Mouse (Mus musculus) midbrain, embryonic 11.5 days (tissue): ENCODE data around the gene Fbxl17. TPM values are rescaled to one million over a fixed set of nuclear protein-coding genes. Genes with fewer than 3 reads are reported as not detected.

Experiments
- ATAC-seq: fragments of 200-750 bp; cut with Nextera tagmentation; 2 replicates; pipeline ENCODE4 v1.8.0; 2017; ENCODE audit warnings: moderate TSS enrichment, moderate library complexity; ENCODE audit not compliant: low FRiP score
- DNase-seq: peaks from one replicate; pipeline ENCODE4 v3.0.0; 2015; ENCODE audit warnings: low spot score; ENCODE audit errors: missing footprints
- H3K27ac ChIP-seq: fragments of 300-500 bp; sonication (generic); 2 replicates; pipeline ENCODE4 v1.5.1; 2014; ENCODE audit warnings: low read depth, low read length
- H3K27me3 ChIP-seq: fragments of 300-500 bp; sonication (generic); 2 replicates; pipeline ENCODE4 v1.6.1; 2014; ENCODE audit warnings: mild to moderate bottlenecking, low read length, moderate library complexity, mixed read lengths; ENCODE audit not compliant: control insufficient read depth, insufficient read depth
- H3K36me3 ChIP-seq: fragments of 300-500 bp; sonication (generic); 2 replicates; pipeline ENCODE4 v1.6.1; 2014; ENCODE audit warnings: mild to moderate bottlenecking, low read length, moderate library complexity, mixed read lengths; ENCODE audit not compliant: control insufficient read depth, insufficient read depth
- H3K4me1 ChIP-seq: fragments of 300-500 bp; sonication (generic); 2 replicates; pipeline ENCODE4 v1.6.1; 2014; ENCODE audit warnings: low read length; ENCODE audit not compliant: control insufficient read depth, insufficient read depth
- H3K4me2 ChIP-seq: fragments of 300-500 bp; sonication (generic); 2 replicates; pipeline ENCODE4 v1.6.1; 2014; ENCODE audit warnings: mild to moderate bottlenecking, moderate library complexity
- H3K4me3 ChIP-seq: fragments of 300-500 bp; sonication (generic); 2 replicates; pipeline ENCODE4 v1.5.1; 2014; ENCODE audit warnings: low read depth, low read length
- H3K9ac ChIP-seq: fragments of 300-500 bp; sonication (generic); 2 replicates; pipeline ENCODE4 v1.6.1; 2014; ENCODE audit warnings: low read length
- H3K9me3 ChIP-seq: fragments of 300-500 bp; sonication (generic); 2 replicates; pipeline ENCODE4 v1.6.1; 2016; ENCODE audit warnings: low read length; ENCODE audit not compliant: control insufficient read depth
- WGBS: fragments of 180-500 bp; shearing (Covaris S2); extraction: QIAGEN DNeasy Blood & Tissue Kit; methylation state at CpG from one replicate; pipeline ENCODE4 v1.1.7; 2014; 5-methylcytosine and 5-hydroxymethylcytosine counted together
- polyA plus RNA-seq: library from polyadenylated mRNA; unstranded; fragments of >200 nt; fragmentation: Nextera tagmentation; extraction: Ambion mirVana; gene quantifications from 2 replicates; pipeline ENCODE4 v1.2.1, GENCODE M21; 2014

The Fbxl17 gene
- polyA plus RNA-seq, 1 experiment from 2014 or later: 15.8 TPM

DNA sequence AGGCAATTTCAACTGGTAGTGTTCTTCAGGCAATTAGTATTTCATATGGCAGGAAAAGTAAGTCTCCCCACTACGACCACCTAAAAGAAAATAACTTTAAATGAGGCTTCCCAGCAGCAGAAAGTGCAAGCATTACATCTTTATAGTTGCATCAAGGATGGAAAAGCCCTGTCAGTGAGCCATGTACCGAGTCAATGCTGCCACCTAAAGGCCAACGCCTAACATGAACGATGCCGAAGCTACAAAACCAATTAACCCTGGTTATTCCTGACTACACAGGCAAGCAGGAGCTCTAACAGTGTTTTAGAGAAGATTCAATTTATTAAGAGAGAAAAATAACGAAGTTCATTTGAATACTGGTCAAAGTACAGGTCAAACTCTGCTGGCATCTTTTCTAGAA is 32.0 kb downstream of the Fbxl17 start:
- no peaks in the 10 kb centered on the region for H3K9me3 ChIP-seq
- no peak overlapping the region for H3K4me3 ChIP-seq
- H3K27me3 ChIP-seq: no peaks in the 10 kb centered on the region; the same call in 1 of the 2 replicates
- no peak overlapping the region for H3K4me2 ChIP-seq
- ATAC-seq: peak; percentile 60; the same call in 1 of the 2 replicates
- DNase-seq: peak; percentile 97
- H3K4me1 ChIP-seq: peaks cover 7% of the 10 kb centered on the region; the same call in 1 of the 2 replicates
- 7% methylated on average over 6 of the region's 6 CpGs for WGBS
- no peak overlapping the region for H3K9ac ChIP-seq
- no peaks in the 10 kb centered on the region; the same call in 1 of the 2 replicates for H3K36me3 ChIP-seq
- no peak overlapping the region for H3K27ac ChIP-seq

DNA sequence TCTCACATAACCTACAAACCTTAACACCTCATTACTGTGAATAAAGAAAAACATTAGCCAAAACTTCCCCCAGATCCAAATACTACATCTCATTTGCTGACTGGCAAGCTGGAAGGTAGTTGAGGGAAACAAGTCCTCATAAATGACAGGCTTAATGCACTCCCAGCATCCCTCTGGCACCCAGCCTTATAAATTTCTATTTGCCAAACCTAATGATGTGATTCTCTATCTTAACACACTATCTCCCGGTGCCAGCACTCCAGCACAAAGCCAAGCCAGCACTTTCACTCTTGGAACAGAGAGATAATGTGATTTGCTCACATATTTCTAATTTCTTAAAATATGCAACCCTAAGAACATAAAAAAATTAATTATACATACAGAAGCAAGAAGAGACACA is 34.6 kb downstream of the Fbxl17 start:
- H3K9me3 ChIP-seq: no peaks in the 10 kb centered on the region
- peaks cover 8% of the 10 kb centered on the region for H3K4me1 ChIP-seq
- H3K4me3 ChIP-seq: no peak overlapping the region
- DNase-seq (no peak), ATAC-seq (no peak)
- no peak overlapping the region for H3K27ac ChIP-seq
- no peaks in the 10 kb centered on the region; the same call in 1 of the 2 replicates for H3K27me3 ChIP-seq
- 88% methylated on average over 1 of the region's 1 CpGs for WGBS
- no peaks in the 10 kb centered on the region; the same call in 1 of the 2 replicates for H3K36me3 ChIP-seq
- H3K9ac ChIP-seq: no peak overlapping the region
- no peak overlapping the region for H3K4me2 ChIP-seq

DNA sequence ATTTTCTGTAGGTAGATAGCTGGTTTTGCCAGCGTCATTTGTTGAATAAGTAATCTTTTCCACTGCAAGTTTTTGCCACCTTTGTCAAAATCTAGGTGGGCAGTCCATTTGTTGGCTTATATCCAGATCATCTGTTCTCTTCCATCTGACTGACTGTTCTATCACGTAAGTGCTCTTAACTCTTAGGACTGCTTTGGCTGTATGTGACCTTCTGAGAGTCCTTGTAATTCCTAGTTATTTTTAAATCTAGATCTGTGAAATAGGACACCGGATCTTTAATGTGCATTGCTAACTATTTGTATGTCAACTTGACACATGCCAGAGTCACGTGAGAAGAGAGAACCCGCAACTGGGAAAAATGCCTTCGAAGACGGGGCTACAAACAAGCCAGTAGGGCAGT is 37.3 kb downstream of the Fbxl17 start:
- Histone ChIP-seq H3K4me1 (peaks cover 14% of the 10 kb centered on the region), H3K36me3 (no peaks in the 10 kb centered on the region; the same call in 1 of the 2 replicates), H3K27me3 (no peaks in the 10 kb centered on the region; the same call in 1 of the 2 replicates), H3K4me2 (no peak overlapping the region), H3K27ac (no peak overlapping the region), H3K9me3 (no peaks in the 10 kb centered on the region), H3K9ac (no peak overlapping the region), H3K4me3 (no peak overlapping the region)
- DNase-seq: no peak
- no peak for ATAC-seq
- 92% methylated on average over 7 of the region's 7 CpGs for WGBS

DNA sequence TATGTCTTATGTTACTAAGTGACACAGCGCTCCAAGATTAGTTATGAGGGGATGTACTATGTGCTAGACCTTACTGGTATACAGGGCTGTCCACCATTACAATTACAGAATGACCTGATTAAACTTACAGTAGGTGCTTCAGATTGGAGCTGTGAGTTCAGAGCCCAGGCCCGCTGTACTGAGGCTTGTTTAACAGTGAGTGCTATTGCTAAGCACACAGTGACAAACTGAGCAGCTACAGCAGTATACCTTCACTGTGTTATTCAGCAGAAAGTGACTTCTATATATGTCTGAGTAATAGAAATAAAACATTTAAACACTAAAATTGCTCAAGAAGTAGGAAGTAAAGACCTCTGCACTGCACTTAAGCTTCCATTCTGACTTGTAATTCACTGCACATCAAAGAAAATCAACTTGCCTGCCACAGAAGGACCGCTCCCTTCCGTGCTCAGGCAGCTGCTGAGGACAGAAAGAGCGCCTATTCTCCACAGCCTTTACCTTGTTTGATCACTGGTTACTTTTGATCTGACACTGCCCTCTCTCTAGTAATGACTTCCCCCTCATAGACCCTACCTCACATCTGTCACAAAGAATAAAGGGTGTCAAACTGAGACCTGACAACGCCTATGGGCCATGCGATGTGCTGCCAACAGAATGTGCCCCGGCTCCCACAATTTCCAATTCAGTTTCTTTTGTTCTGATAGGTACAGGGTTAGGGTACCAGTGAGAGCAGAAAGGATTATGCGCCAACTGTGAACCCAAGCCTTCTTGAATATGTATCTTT is 39.9 kb downstream of the Fbxl17 start:
- H3K4me3 ChIP-seq: no peak overlapping the region
- H3K36me3 ChIP-seq: no peaks in the 10 kb centered on the region; the same call in 1 of the 2 replicates
- H3K4me2 ChIP-seq: no peak overlapping the region
- DNase-seq: peak; percentile 88
- peak; percentile 95 for ATAC-seq
- no peak overlapping the region for H3K9ac ChIP-seq
- peak overlapping the region; percentile 40; the same call in 1 of the 2 replicates for H3K27ac ChIP-seq
- no peaks in the 10 kb centered on the region for H3K27me3 ChIP-seq
- 41% methylated on average over 9 of the region's 9 CpGs for WGBS
- H3K9me3 ChIP-seq: no peaks in the 10 kb centered on the region
- peaks cover 7% of the 10 kb centered on the region for H3K4me1 ChIP-seq

DNA sequence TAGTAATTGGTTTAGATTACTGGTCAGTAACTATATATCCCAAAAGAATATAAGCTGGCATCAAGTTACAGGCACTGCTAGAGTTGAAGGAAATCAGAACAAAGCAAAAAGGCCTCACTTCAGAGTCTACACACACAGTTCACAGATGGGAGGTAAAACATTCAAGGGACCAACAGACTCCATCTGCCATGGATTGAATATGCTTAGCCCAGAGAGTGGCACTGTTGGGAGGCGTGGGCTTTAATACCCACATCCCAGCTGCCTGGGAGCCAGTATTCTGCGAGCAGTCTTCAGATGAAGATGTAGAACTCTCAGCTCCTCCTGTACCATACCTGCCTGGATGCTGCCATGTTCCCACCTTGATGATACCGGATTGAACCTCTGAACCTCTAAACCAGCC is 41.8 kb downstream of the Fbxl17 start:
- 91% methylated on average over 3 of the region's 3 CpGs for WGBS
- Histone ChIP-seq H3K4me3 (no peak overlapping the region), H3K36me3 (no peaks in the 10 kb centered on the region; the same call in 1 of the 2 replicates), H3K4me2 (no peak overlapping the region), H3K9ac (no peak overlapping the region), H3K9me3 (no peaks in the 10 kb centered on the region), H3K27me3 (no peaks in the 10 kb centered on the region), H3K27ac (no peak overlapping the region), H3K4me1 (peaks cover 7% of the 10 kb centered on the region)
- no peak for ATAC-seq
- no peak for DNase-seq

DNA sequence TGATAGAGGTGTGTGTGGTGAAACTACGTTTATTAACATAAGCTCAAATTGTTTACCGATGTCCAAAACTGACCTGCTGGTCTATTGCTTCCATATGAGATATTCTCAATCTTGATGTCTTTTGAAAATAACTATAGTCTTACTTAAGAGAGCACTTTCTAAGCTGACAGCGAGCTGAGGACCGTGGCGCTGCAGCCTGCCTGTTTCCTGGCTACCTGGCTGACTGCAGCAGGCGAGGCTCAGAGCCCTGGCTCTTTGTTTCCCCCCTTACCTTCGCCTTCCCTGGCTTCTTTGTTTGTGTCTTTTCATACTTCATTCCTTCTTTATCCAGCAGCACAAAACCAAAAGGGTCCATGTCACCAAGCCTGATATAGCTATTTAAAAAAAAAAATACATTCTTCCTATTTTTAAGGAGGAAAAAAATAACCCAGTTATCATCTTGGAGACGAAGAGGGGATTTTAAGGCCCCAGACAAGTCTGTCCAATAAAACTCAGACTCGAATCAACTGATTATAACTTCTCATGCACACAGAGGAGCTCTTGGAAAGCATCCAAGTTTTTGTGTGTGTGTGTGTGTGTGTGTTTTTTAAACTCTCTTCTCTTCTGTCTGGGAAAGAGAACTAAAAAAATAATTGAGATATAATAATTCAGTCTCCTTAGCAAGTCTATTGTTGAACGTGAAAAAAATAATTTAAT is 48.4 kb downstream of the Fbxl17 start:
- DNase-seq: no peak
- Histone ChIP-seq H3K4me1 (0 out of 2 replicates have a peak, but pooled peaks cover 2% of the 10 kb centered on the region), H3K27ac (peak overlapping the region; percentile 33; the same call in 1 of the 2 replicates), H3K9ac (no peak overlapping the region; the same call in 1 of the 2 replicates), H3K4me3 (no peak overlapping the region), H3K27me3 (no peaks in the 10 kb centered on the region), H3K9me3 (no peaks in the 10 kb centered on the region), H3K4me2 (0 out of 2 replicates have a peak overlapping the region, but pooled peaks have one; percentile 0), H3K36me3 (no peaks in the 10 kb centered on the region)
- ATAC-seq: no peak
- 62% methylated on average over 10 of the region's 10 CpGs for WGBS

DNA sequence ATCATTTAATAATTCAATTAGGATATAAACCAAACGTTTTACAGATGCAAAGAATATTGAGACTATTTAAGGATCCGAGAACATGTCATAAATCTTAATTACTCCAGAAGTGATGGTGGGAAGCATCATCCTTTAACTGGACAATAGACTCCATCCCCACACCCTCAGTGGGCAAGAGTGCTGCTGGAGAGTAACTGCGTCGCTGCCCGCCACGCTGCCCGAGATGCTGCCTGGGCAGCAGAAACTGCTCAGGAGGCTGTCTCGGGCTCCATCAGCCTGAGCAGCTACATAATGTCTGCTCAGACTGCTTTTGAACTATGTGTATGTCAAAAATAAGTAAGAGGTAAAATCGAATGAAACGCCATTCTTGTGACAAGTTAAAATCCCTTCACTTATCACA is 52.1 kb downstream of the Fbxl17 start:
- no peak overlapping the region for H3K27ac ChIP-seq
- ATAC-seq (0 out of 2 replicates have a peak, but pooled peaks have one; percentile 64), DNase-seq (peak; percentile 84)
- H3K27me3 ChIP-seq: no peaks in the 10 kb centered on the region
- H3K9ac ChIP-seq: peak overlapping the region; percentile 42; the same call in 1 of the 2 replicates
- WGBS: 68% methylated on average over 10 of the region's 10 CpGs
- H3K36me3 ChIP-seq: no peaks in the 10 kb centered on the region
- H3K4me2 ChIP-seq: peak overlapping the region; percentile 19; the same call in 1 of the 2 replicates
- H3K4me3 ChIP-seq: no peak overlapping the region
- H3K4me1 ChIP-seq: 0 out of 2 replicates have a peak, but pooled peaks cover 2% of the 10 kb centered on the region
- no peaks in the 10 kb centered on the region for H3K9me3 ChIP-seq

DNA sequence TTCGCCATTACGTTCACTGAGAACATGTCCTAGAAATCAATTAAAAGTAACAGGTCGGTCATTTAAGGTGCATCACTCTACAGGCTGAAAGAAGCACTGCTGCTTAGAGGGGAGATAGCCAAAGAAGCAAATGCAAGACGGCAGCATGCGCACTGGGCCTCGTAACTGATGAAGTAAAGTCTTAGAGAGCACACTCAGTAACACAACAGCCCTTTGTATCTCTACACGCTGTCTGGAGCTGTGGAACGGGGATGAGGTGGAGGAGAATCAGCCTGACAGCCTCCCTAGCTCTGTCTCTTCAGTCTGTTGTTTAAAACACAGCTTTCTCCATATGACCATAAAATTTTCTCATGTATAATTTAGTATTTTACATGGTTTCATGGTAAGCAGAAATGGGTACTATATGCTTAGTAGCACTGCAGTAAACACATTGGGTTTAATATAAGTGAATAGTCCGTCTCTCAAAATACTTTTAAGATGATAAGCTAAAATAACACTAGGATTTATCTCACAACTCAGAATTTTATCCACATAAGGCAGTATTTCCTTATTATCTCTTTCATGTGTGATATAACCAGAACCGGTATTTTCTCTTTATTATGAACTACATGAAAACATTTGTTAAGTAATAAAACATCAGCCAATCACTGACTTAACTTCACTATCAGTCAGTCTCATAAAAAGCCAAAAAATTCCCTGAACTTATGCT is 52.7 kb downstream of the Fbxl17 start:
- no peaks in the 10 kb centered on the region for H3K27me3 ChIP-seq
- H3K9ac ChIP-seq: no peak overlapping the region
- DNase-seq (peak; percentile 78), ATAC-seq (peak; percentile 57; the same call in 1 of the 2 replicates)
- H3K27ac ChIP-seq: peak overlapping the region; percentile 32; the same call in 1 of the 2 replicates
- no peak overlapping the region for H3K4me2 ChIP-seq
- H3K36me3 ChIP-seq: no peaks in the 10 kb centered on the region
- H3K4me1 ChIP-seq: 0 out of 2 replicates have a peak, but pooled peaks cover 2% of the 10 kb centered on the region
- WGBS: 66% methylated on average over 10 of the region's 10 CpGs
- no peak overlapping the region for H3K4me3 ChIP-seq
- H3K9me3 ChIP-seq: no peaks in the 10 kb centered on the region
